Mouse (Mus musculus) embryonic fibroblast, embryonic 13.5 days (primary cell): ENCODE measurements around the gene Spata13. TPM values are rescaled to one million over a fixed set of nuclear protein-coding genes. Genes with fewer than 3 reads are reported as not detected.

ENCODE experiments used
- H3K27ac ChIP-seq: 2 replicates; pipeline ENCODE4 v1.5.1; 2012; ENCODE audit warnings: low read length, control low read depth, inconsistent platforms; ENCODE audit not compliant: insufficient read depth
- H3K4me1 ChIP-seq: 2 replicates; pipeline ENCODE4 v1.6.1; 2011; ENCODE audit warnings: low read length; ENCODE audit not compliant: control insufficient read depth, insufficient read depth
- H3K4me3 ChIP-seq: 2 replicates; pipeline ENCODE4 v1.5.1; 2011; ENCODE audit warnings: mild to moderate bottlenecking, control low read depth, low read length; ENCODE audit not compliant: insufficient read depth
- CTCF ChIP-seq: IDR thresholded peaks from 2 replicates; pipeline ENCODE4 v1.5.1; 2011; ENCODE audit warnings: mild to moderate bottlenecking, control low read depth, low read length, moderate library complexity, borderline replicate concordance; ENCODE audit not compliant: insufficient read depth
- POLR2A ChIP-seq: IDR thresholded peaks from 2 replicates; pipeline ENCODE4 v1.6.1; 2011; ENCODE audit warnings: low read depth, mild to moderate bottlenecking, control low read depth, low read length, moderate library complexity
- polyA plus RNA-seq: library from polyadenylated mRNA; stranded (reverse); fragments of >200 nt; gene quantifications from 2 replicates; pipeline ENCODE4 v1.2.4, GENCODE M21; 2011; ENCODE audit warnings: low read depth; ENCODE audit not compliant: missing spikeins, insufficient read length

The Spata13 gene
- polyA plus RNA-seq, 1 experiment = 11.1 TPM

DNA sequence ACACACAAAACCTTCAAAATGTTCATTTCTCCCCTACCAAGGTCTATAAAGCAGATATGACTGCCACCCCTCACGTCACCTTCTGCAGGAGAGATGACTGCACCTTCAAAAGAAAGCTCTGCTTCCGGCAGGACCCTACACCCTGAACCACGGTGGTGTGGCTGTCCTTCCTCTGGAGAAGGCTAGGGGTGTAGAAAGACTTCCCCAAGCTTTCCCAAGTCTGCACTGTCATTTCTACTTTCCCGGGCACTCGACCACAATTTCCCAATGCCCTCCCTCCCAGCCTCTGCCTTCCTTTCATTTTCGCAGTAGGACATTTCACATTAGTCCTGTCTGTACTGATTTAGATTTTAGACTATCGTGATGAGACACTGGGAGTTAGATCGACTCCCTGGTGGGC is 149.4 kb downstream of the Spata13 start:
- Histone ChIP-seq H3K4me1 (no peaks in the 10 kb centered on the region), H3K27ac (no peak overlapping the region), H3K4me3 (no peak overlapping the region)
- no peak for TF ChIP-seq CTCF
- no peak for TF ChIP-seq POLR2A

DNA sequence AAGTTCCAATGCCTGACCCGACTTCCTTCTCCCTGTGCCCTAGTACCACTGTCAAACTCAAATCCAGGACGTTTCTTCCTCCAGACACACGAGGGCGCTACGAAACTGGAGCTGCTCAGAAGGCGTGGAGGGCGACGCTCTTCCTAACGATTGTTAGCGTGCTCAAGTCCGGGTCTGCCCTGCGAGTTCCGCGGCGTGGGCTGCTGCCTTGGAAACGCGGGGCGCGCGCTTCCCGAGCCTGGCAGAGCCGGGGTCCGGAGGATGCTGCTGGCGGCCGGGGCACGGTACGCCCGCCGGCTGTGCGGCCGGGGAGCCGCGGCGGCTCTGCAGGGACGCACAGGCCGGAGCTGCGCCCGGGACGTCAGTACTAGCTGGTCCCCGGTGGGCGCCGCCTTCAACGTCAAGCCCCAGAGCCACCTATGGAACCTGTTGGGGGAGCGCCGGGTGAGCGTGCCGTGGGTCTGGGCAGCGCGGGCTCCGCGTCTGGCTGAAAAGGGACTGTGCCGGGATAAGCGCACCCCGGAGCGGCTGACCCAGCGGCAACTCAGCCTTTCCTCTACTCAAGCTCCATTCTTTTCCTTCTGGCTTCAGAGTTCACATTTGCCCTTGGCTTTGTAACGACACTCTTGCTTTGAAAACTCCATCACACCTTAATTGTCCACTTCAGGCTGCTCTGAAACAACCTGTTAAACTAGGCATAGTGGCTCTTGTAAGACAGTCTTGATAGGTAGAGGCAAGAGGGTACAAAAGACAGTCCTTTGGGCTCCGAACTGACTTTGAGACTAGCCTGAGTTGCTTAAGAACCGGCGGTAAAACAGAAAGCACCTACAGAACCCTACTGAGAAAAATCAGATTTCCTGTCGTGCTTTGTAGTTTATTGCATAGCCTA is 150.9 kb downstream of the Spata13 start, which contains the start of gene Mipep:
Mipep (plus strand) TSS at position 147 of the 889 bp plus-strand sequence.
- peak; percentile 44; the same call in 1 of the 2 replicates for TF ChIP-seq POLR2A
- TF ChIP-seq CTCF = peak; percentile 96
- Histone ChIP-seq H3K4me3 (peak within 1 kb of the TSS; percentile 90), H3K4me1 (no peaks in the 10 kb centered on the region), H3K27ac (no peak within 1 kb of the TSS)

DNA sequence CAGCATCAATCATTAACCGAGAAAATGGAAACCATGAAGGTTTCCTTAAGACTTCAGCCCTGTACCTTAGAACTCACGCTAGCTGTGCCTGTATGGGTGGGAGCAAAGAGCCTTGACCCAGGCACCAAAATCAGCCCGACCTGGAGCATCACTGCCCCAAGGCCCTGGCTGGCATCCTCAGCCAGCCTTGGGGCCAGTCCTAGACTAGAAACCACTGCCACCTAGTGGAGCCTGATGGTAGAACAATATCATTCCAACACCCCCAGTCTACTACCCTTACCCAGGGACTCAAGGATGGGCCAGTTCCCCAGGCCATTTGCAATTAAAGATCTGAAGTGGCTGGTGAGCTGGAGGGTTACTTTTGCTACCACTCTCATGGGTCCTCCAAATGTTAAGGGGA is 156.3 kb downstream of the Spata13 start:
- H3K4me3 ChIP-seq = no peak overlapping the region
- H3K4me1 ChIP-seq = no peaks in the 10 kb centered on the region
- H3K27ac ChIP-seq = no peak overlapping the region
- TF ChIP-seq CTCF (peak; percentile 36; the same call in 1 of the 2 replicates), POLR2A (no peak)

DNA sequence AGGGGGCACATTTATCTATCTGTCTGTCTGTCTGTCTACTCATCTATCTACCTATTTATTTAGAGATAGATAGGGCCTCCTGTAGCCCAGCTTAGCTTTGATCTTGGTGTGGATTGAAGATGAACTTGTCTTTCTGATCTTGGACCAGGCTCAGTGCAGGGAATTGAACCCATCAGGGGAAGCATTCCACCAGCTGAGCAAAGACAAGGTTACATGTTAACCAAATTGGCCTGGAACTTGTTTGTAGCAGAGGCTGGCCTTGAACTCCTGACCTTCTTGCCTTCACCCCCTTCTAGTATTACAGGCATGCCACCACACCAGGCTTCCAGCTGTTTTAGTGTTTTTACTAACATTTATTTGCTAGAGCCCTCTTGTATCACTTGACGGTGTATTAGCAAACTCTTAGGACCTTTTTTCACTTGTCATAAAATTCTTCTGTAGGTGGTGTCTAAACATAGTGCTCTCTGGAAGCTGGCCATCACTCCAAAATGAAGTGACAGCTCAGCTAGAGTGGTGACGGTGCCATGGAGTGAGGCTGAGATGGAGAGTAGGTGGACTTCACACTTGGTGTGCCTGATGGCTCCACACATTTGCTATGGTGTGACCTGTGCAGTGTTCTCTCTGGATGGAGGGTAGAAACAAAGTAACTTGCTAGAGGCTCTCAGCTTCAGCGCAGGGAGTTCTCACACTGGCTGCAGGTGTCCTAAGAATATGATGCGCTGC is 163.0 kb downstream of the Spata13 start:
- no peak for TF ChIP-seq CTCF
- no peak for TF ChIP-seq POLR2A
- H3K27ac ChIP-seq = no peak overlapping the region
- no peak overlapping the region for H3K4me3 ChIP-seq
- H3K4me1 ChIP-seq = no peaks in the 10 kb centered on the region

- H3K4me1 ChIP-seq = no peaks in the 10 kb centered on the region
- H3K27ac ChIP-seq = no peak overlapping the region
- TF ChIP-seq CTCF = no peak
- TF ChIP-seq POLR2A = no peak
- H3K4me3 ChIP-seq = no peak overlapping the region
These were observed 163.8 kb downstream of the Spata13 start for GRCm38 (mm10) chr14:60797596-60797995.

- Histone ChIP-seq H3K4me1 (no peaks in the 10 kb centered on the region), H3K4me3 (no peak overlapping the region), H3K27ac (no peak overlapping the region)
- TF ChIP-seq POLR2A (no peak), CTCF (no peak)
These were observed 164.9 kb downstream of the Spata13 start for GRCm38 (mm10) chr14:60798721-60799120.

- no peak for TF ChIP-seq POLR2A
- TF ChIP-seq CTCF = no peak
These were observed 166.2 kb downstream of the Spata13 start for GRCm38 (mm10) chr14:60799762-60800728.

DNA sequence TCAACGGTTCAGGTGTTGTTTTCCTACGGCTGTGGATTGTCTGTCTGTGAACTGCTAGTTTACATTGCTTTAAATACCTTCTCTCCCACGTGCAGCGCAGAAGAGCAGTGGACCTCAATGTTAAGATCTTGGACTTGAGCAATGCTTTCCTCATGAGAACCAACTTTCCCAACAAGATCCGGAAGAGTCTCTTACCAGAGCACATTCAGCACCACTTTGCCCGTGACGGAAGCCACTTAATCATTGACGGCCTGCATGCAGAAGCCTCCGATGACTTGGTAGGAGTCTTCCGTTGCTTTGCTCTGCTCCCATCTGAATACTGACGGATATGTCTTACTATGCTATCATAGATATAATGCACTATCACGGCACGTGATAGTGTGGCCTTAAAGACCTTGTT is 168.2 kb downstream of the Spata13 start:
- Histone ChIP-seq H3K27ac (no peak overlapping the region), H3K4me1 (no peaks in the 10 kb centered on the region; the same call in 1 of the 2 replicates), H3K4me3 (no peak overlapping the region)
- no peak for TF ChIP-seq POLR2A
- no peak for TF ChIP-seq CTCF

More at GRCm38 (mm10) chr14:60799762-60800728, 166.2 kb downstream of the Spata13 start:
- Histone ChIP-seq H3K4me1 (no peaks in the 10 kb centered on the region), H3K27ac (no peak overlapping the region), H3K4me3 (no peak overlapping the region)

DNA sequence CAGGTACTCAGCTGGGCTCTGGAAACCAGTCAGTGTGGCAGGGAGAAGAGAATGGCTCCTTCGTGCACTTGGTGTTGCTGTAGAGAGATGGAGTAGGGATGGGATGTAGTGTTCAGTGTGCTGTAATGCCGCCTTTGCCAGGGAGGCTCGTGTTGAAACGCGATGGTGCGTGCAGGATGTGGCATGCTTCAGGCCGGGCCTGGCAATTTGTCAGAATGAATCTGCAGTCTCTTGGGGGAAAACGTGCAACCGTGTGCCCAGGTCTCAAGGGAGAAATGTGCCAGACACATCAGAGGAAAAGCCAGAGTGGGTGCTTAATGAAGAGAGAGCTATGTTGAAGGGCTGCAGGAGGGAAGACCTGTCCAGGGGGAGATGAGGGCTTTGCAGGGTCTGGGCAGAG is 171.2 kb downstream of the Spata13 start:
- no peak overlapping the region for H3K27ac ChIP-seq
- H3K4me3 ChIP-seq = no peak overlapping the region
- H3K4me1 ChIP-seq = no peaks in the 10 kb centered on the region; the same call in 1 of the 2 replicates
- no peak for TF ChIP-seq POLR2A
- TF ChIP-seq CTCF = no peak
